Mouse (Mus musculus): ENCODE data around the gene Cx3cl1. TPM values are rescaled to one million over a fixed set of nuclear protein-coding genes. Genes with fewer than 3 reads are reported as not detected.

Gene Cx3cl1
- polyA plus RNA-seq, 1 experiment from 2014 or later, result 5.2 TPM

DNA sequence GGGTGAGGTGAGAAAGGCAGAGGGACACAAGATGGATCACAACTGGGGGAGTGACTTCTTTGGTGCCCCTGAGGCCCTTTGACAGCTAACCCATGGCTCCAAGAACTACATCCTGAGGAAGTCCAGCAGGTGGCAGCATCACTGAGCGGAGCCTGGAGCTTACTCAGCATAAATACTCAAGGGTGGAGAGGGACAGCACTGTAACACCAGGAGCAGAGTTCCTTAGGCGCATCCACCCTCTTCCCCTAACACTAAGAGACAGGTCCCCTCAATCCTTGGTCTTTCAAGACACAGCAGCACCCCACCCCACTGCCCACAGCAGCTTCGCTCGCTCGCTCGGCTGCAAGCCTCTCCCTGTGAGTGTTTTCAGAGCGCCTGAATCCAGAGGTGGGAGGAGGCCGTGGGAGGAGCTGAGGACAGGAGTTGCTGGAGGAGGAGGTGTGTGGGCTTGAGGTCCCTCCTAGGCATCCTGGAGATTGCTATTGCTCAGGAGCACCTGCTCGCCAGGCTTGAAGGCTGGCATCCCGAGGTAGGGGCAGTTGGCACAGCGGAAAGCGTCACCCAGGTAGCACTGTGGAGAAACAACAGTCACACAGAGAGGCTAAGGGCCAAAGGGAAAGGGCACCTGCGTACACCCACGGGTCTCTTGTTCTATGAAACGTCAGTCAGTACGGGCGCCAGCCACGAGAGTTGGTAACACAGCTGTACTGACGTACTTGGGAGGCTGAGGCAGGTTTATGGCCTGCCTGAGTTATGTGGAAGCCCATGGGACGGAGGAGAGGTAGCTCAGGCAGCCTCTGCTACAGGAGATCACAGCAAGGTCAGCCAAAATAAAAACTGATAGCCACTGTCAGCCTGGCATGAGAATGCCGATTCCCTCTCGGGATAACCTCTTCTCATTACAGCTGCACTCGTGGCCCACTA, 51.1 kb downstream of the Cx3cl1 start:
- peaks cover 20% of the 10 kb centered on the region; the same call in 1 of the 2 replicates for H3K36me3 ChIP-seq (ENCODE audit: control insufficient read depth, insufficient read depth, low read length)
- ATAC-seq (ENCODE audit: insufficient number of reproducible peaks, low FRiP score, low TSS enrichment, low read depth) (0 out of 2 replicates have a peak, but pooled peaks have one; percentile 17), DNase-seq (ENCODE audit: low spot score) (peak; percentile 73)
- H3K9me3 ChIP-seq (ENCODE audit: control insufficient read depth, low read length), result no peaks in the 10 kb centered on the region
- no peak overlapping the region for H3K4me3 ChIP-seq (ENCODE audit: low read depth, low read length)
- 80% methylated on average over 23 of the region's 23 CpGs for whole genome bisulfite sequencing
- no peaks in the 10 kb centered on the region for H3K4me1 ChIP-seq (ENCODE audit: control insufficient read depth, insufficient read depth, low read length)
- no peak overlapping the region for H3K9ac ChIP-seq (ENCODE audit: low read length)
- H3K27ac ChIP-seq (replicated peaks; ENCODE audit: low read depth, low read length), result no peak overlapping the region
- H3K4me2 ChIP-seq (ENCODE audit: low read depth, severe bottlenecking), result no peak overlapping the region
- no peaks in the 10 kb centered on the region for H3K27me3 ChIP-seq (ENCODE audit: control insufficient read depth, insufficient read depth, low read length)

DNA sequence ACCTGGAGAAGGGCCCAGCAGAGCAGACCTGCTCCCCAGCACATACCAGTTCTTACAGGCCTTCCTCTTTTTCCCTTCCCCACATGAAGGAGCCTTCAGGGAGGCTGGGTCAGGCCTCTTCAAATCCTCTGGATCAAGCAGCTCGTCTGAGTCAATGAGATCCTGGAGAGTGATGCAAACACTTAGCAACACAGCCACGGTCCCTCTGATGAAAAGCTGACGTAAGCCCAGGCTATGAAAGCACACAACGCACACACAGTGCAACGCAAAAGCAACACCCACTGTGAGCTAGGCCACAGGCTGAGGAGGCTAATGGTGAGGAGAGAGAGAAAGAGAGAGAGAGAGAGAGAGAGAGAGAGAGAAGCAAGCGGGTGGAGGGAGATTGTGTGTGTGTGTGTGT, 53.4 kb downstream of the Cx3cl1 start:
- no peak overlapping the region for H3K27ac ChIP-seq (replicated peaks; ENCODE audit: low read depth, low read length)
- ATAC-seq (ENCODE audit: insufficient number of reproducible peaks, low FRiP score, low TSS enrichment, low read depth) (no peak), DNase-seq (ENCODE audit: low spot score) (no peak)
- H3K9me3 ChIP-seq (ENCODE audit: control insufficient read depth, low read length), result no peaks in the 10 kb centered on the region
- H3K9ac ChIP-seq (ENCODE audit: low read length), result no peak overlapping the region
- no peaks in the 10 kb centered on the region for H3K27me3 ChIP-seq (ENCODE audit: control insufficient read depth, insufficient read depth, low read length)
- 91% methylated on average over 6 of the region's 6 CpGs for WGBS
- no peaks in the 10 kb centered on the region for H3K4me1 ChIP-seq (ENCODE audit: control insufficient read depth, insufficient read depth, low read length)
- H3K36me3 ChIP-seq (ENCODE audit: control insufficient read depth, insufficient read depth, low read length), result peaks cover 28% of the 10 kb centered on the region
- H3K4me3 ChIP-seq (ENCODE audit: low read depth, low read length), result no peak overlapping the region
- H3K4me2 ChIP-seq (ENCODE audit: low read depth, severe bottlenecking), result no peak overlapping the region

DNA sequence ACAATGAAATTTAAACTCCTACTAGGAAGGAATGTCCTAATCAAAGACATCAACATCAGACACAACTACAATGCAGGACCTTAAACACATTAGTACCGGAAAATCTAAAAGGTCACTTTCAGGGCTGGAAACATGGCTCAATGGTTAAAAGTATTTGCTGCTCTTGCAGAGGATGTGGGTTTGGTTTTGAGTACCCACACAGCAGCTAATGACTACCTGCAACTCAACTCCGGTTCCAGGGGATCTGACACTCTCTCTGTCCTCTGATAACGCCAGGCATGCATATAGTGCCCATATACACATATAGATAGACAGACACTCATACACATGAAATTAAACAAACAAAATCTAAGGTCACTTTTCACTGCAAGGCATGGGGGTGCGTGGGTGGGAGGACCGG, 54.4 kb downstream of the Cx3cl1 start:
- 94% methylated on average over 5 of the region's 5 CpGs for WGBS
- Histone ChIP-seq H3K27ac (replicated peaks; ENCODE audit: low read depth, low read length) (no peak overlapping the region), H3K36me3 (ENCODE audit: control insufficient read depth, insufficient read depth, low read length) (peaks cover 34% of the 10 kb centered on the region), H3K9ac (ENCODE audit: low read length) (no peak overlapping the region), H3K27me3 (ENCODE audit: control insufficient read depth, insufficient read depth, low read length) (no peaks in the 10 kb centered on the region), H3K9me3 (ENCODE audit: control insufficient read depth, low read length) (no peaks in the 10 kb centered on the region), H3K4me1 (ENCODE audit: control insufficient read depth, insufficient read depth, low read length) (no peaks in the 10 kb centered on the region), H3K4me2 (ENCODE audit: low read depth, severe bottlenecking) (no peak overlapping the region), H3K4me3 (ENCODE audit: low read depth, low read length) (no peak overlapping the region)
- ATAC-seq (ENCODE audit: insufficient number of reproducible peaks, low FRiP score, low TSS enrichment, low read depth) (no peak), DNase-seq (ENCODE audit: low spot score) (no peak)

DNA sequence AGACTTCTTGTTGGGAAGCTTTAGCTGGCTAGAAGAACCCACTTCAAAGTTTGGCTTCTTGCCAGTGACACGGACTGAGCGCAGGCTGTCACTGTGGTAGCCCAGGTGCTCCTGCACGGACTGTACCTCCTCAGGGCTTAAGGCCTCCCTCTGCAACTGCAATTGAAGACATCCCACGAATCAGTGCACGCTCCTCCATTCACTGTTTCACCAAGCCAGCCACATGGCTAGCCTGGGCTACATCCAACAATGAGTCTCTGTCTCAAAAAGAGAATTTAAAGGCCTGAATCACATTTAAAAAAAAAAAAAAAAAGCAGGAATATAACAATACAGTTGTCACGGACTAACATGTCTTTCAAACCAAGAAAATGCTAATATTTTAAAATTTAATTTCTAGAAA, 56.5 kb downstream of the Cx3cl1 start:
- no peak overlapping the region for H3K4me2 ChIP-seq (ENCODE audit: low read depth, severe bottlenecking)
- no peak overlapping the region for H3K9ac ChIP-seq (ENCODE audit: low read length)
- ATAC-seq (ENCODE audit: insufficient number of reproducible peaks, low FRiP score, low TSS enrichment, low read depth) (no peak), DNase-seq (ENCODE audit: low spot score) (no peak)
- H3K4me3 ChIP-seq (ENCODE audit: low read depth, low read length), result no peak overlapping the region
- no peaks in the 10 kb centered on the region for H3K27me3 ChIP-seq (ENCODE audit: control insufficient read depth, insufficient read depth, low read length)
- H3K36me3 ChIP-seq (ENCODE audit: control insufficient read depth, insufficient read depth, low read length), result peaks cover 35% of the 10 kb centered on the region
- H3K4me1 ChIP-seq (ENCODE audit: control insufficient read depth, insufficient read depth, low read length), result no peaks in the 10 kb centered on the region
- 90% methylated on average over 6 of the region's 6 CpGs for WGBS
- H3K27ac ChIP-seq (replicated peaks; ENCODE audit: low read depth, low read length), result no peak overlapping the region
- H3K9me3 ChIP-seq (ENCODE audit: control insufficient read depth, low read length), result no peaks in the 10 kb centered on the region

Other genes starting within 250 kb of the Cx3cl1 start
- gene Cpne2, start 239.0 kb upstream of the Cx3cl1 start, polyA plus RNA-seq (2014; fragmentation: Nextera tagmentation; extraction: Ambion mirVana), result 6.3 and 8.5 TPM in 2 replicates
- gene Rspry1, start 170.1 kb upstream of the Cx3cl1 start, polyA plus RNA-seq (2014; fragmentation: Nextera tagmentation; extraction: Ambion mirVana), result 43.1 and 47.1 TPM in 2 replicates
- gene Fam192a, start 170.0 kb upstream of the Cx3cl1 start, polyA plus RNA-seq (2014; fragmentation: Nextera tagmentation; extraction: Ambion mirVana), result 82.2 and 90.2 TPM in 2 replicates
- gene Arl2bp, start 105.4 kb upstream of the Cx3cl1 start, polyA plus RNA-seq (2014; fragmentation: Nextera tagmentation; extraction: Ambion mirVana), result 60.6 and 63.7 TPM in 2 replicates
- 0.21 TPM in 1 of 2 replicates, not detected in the other for gene Pllp, start 75.7 kb upstream of the Cx3cl1 start, polyA plus RNA-seq (2014; fragmentation: Nextera tagmentation; extraction: Ambion mirVana)
- gene Ccl22, start 26.4 kb upstream of the Cx3cl1 start, polyA plus RNA-seq (2014; fragmentation: Nextera tagmentation; extraction: Ambion mirVana), result not detected in 2 replicates
- not detected in 2 replicates for gene Ccl17, start 38.4 kb downstream of the Cx3cl1 start, polyA plus RNA-seq (2014; fragmentation: Nextera tagmentation; extraction: Ambion mirVana)
- gene Coq9, start 66.3 kb downstream of the Cx3cl1 start, polyA plus RNA-seq (2014; fragmentation: Nextera tagmentation; extraction: Ambion mirVana), result 63.5 and 64.0 TPM in 2 replicates
- gene Ciapin1, start 66.3 kb downstream of the Cx3cl1 start, polyA plus RNA-seq (2014; fragmentation: Nextera tagmentation; extraction: Ambion mirVana), result 129 and 131 TPM in 2 replicates
- gene Polr2c, start 85.4 kb downstream of the Cx3cl1 start, polyA plus RNA-seq (2014; fragmentation: Nextera tagmentation; extraction: Ambion mirVana), result 178 and 189 TPM in 2 replicates
- gene Dok4, start 104.3 kb downstream of the Cx3cl1 start, polyA plus RNA-seq (2014; fragmentation: Nextera tagmentation; extraction: Ambion mirVana), result 14.6 and 16.4 TPM in 2 replicates
- gene Ccdc102a, start 146.1 kb downstream of the Cx3cl1 start, polyA plus RNA-seq (2014; fragmentation: Nextera tagmentation; extraction: Ambion mirVana), result 38.0 and 39.2 TPM in 2 replicates
- gene Adgrg5, start 151.7 kb downstream of the Cx3cl1 start, polyA plus RNA-seq (2014; fragmentation: Nextera tagmentation; extraction: Ambion mirVana), result 0.21 TPM in 1 of 2 replicates, not detected in the other
- gene Adgrg1, start 202.7 kb downstream of the Cx3cl1 start, polyA plus RNA-seq (2014; fragmentation: Nextera tagmentation; extraction: Ambion mirVana), result 10.6 and 11.1 TPM in 2 replicates
- gene Adgrg3, start 245.7 kb downstream of the Cx3cl1 start, polyA plus RNA-seq (2014; fragmentation: Nextera tagmentation; extraction: Ambion mirVana), result 2.7 and 3.8 TPM in 2 replicates

Data from limb, embryonic 11.5 days (tissue).